Mouse (Mus musculus): ENCODE results near the gene 3830417A13Rik.

GRCm38 (mm10) chrX:64173248-64173647 lies at the start of gene 3830417A13Rik:
- TF ChIP-seq CTCF (IDR thresholded peaks at IDR 0.05; ENCODE audit: control insufficient read depth, insufficient read depth, insufficient read length) (no peak), MYOG (IDR thresholded peaks at IDR 0.05; ENCODE audit: control insufficient read depth, extremely low read depth, insufficient read length) (no peak), MAX (IDR thresholded peaks at IDR 0.05) (no peak)

All from C2C12 (cell line).